In genomic region chr7:141009665-141010064, GRCm38 (mm10) we compare ENCODE assay signal across 11 mouse cellular contexts. TPM values are rescaled to one million over a fixed set of nuclear protein-coding genes. Genes with fewer than 3 reads are reported as not detected.
DNase-seq lines count a peak whose midpoint lies in the region; ATAC-seq and TF ChIP-seq lines count a peak whose summit lies in the region.
"Had no signal": no experiment of that assay in that cellular context is flagged by ENCODE, and none has a peak within 500 bp of the region (broad histone marks: within the 10 kb centered on the region; RNA-seq: fewer than 3 reads in every experiment).

No protein-coding gene starts in this region.

- in situ Hi-C loops in ES-E14 (cut with MboI; ENCODE audit: low sequenced_read_pairs in 2 of 2, unreplicated experiment in 2 of 2) = no loop called here

- peak overlapping the region; percentile 58 for H3K4me3 ChIP-seq in kidney, embryonic 16.5 days (ENCODE audit: low read length)
- peak overlapping the region; percentile 54; a peak in 3 of 4 replicates for H3K4me3 ChIP-seq in ES-E14 (ENCODE audit: insufficient read depth in 1 of 2, low read depth in 1 of 2, low read length in 2 of 2, poor library complexity in 1 of 2, severe bottlenecking in 1 of 2)
- peak overlapping the region; percentile 55 for H3K4me3 ChIP-seq in heart, embryonic 13.5 days
- H3K4me3 ChIP-seq in liver, embryonic 15.5 days (replicated peaks) = peak overlapping the region; percentile 51

- H3K4me2 ChIP-seq in kidney, embryonic 16.5 days (replicated peaks; ENCODE audit: low read depth, low read length) = peak overlapping the region; percentile 59
- peak overlapping the region; percentile 67 for H3K4me2 ChIP-seq in heart, embryonic 13.5 days
- peak overlapping the region; percentile 67 for H3K4me2 ChIP-seq in liver, embryonic 15.5 days

- no peaks in the 10 kb centered on the region for H3K9me3 ChIP-seq in kidney, embryonic 16.5 days (ENCODE audit: low read length)
- H3K9me3 ChIP-seq in ES-E14 (ENCODE audit: control insufficient read depth, insufficient read depth, low read depth, low read length) = no peaks in the 10 kb centered on the region
- no peaks in the 10 kb centered on the region for H3K9me3 ChIP-seq in heart, embryonic 13.5 days
- H3K9me3 ChIP-seq in liver, embryonic 15.5 days (replicated peaks) = no peaks in the 10 kb centered on the region

- intact Hi-C loops in gastrocnemius, postnatal 14 days (cut with DNase I; ENCODE audit: low total_unique reads) = loop anchor here (5.0 kb wide), 1 partner anchor 38 kb away; no protein-coding TSS in a partner anchor

- 0 out of 2 replicates have a peak overlapping the region, but pooled peaks have one; percentile 83 for H3K27ac ChIP-seq in kidney, embryonic 16.5 days (ENCODE audit: low read length)
- H3K27ac ChIP-seq in ES-E14 (ENCODE audit: insufficient read depth, low read depth, low read length, poor library complexity, severe bottlenecking) = peak overlapping the region; percentile 13; the same call in 1 of the 2 replicates
- no peak overlapping the region for H3K27ac ChIP-seq in heart, embryonic 13.5 days (replicated peaks)
- H3K27ac ChIP-seq in liver, embryonic 15.5 days (replicated peaks) = no peak overlapping the region

- ATAC-seq in kidney, embryonic 16.5 days (ENCODE audit: low FRiP score, low TSS enrichment) = no peak
- ATAC-seq in heart, embryonic 13.5 days (ENCODE audit: extremely low read depth, insufficient number of reproducible peaks, low FRiP score, low TSS enrichment) = no peak
- no peak for ATAC-seq in liver, embryonic 15.5 days (ENCODE audit: insufficient read depth)

- peak overlapping the region; percentile 71; the same call in 1 of the 2 replicates for H3K9ac ChIP-seq in kidney, embryonic 16.5 days (replicated peaks; ENCODE audit: low read length)
- peak overlapping the region; percentile 41; the same call in 1 of the 2 replicates for H3K9ac ChIP-seq in ES-E14 (ENCODE audit: insufficient read depth, low read depth, low read length, poor library complexity, severe bottlenecking)
- H3K9ac ChIP-seq in heart, embryonic 13.5 days = peak overlapping the region; percentile 76
- no peak overlapping the region for H3K9ac ChIP-seq in liver, embryonic 15.5 days

- peaks cover 26% of the 10 kb centered on the region for H3K4me1 ChIP-seq in kidney, embryonic 16.5 days (ENCODE audit: insufficient read depth, low read length)
- H3K4me1 ChIP-seq in ES-E14 (ENCODE audit: control insufficient read depth in 2 of 2, insufficient read depth in 2 of 2, low read length in 2 of 2, poor library complexity in 1 of 2) = peaks cover 7 to 19% of the 10 kb centered on the region in 2 experiments; a peak in 2 of 4 replicates
- H3K4me1 ChIP-seq in heart, embryonic 13.5 days = peaks cover 23% of the 10 kb centered on the region
- H3K4me1 ChIP-seq in liver, embryonic 15.5 days (replicated peaks) = peaks cover 49% of the 10 kb centered on the region

- DNase-seq in kidney, postnatal 25 days = no peak
- no peak for DNase-seq in ES-E14 (ENCODE audit: low read depth, low spot score)
- DNase-seq in ovary, postnatal 14 days (ENCODE audit: low spot score) = no peak
- no peak for DNase-seq in spleen, postnatal 14 days (ENCODE audit: low spot score in 2 of 2)
- no peak for DNase-seq in gastrocnemius, postnatal 14 days

- WGBS in kidney, embryonic 16.5 days = 84% methylated on average over 9 of the region's 9 CpGs
- WGBS in heart, embryonic 13.5 days = 74% methylated on average over 9 of the region's 9 CpGs
- WGBS in liver, embryonic 15.5 days (ENCODE audit: insufficient replicate concordance) = 67% methylated on average over 9 of the region's 9 CpGs

- H3K27me3 ChIP-seq in kidney, embryonic 16.5 days (ENCODE audit: insufficient read depth, low read length) = no peaks in the 10 kb centered on the region
- peaks cover 12% of the 10 kb centered on the region; the same call in 1 of the 2 replicates for H3K27me3 ChIP-seq in heart, embryonic 13.5 days (replicated peaks)
- H3K27me3 ChIP-seq in liver, embryonic 15.5 days = no peaks in the 10 kb centered on the region

- no peaks in the 10 kb centered on the region for H3K36me3 ChIP-seq in kidney, embryonic 16.5 days (ENCODE audit: insufficient read depth, low read length)
- no peaks in the 10 kb centered on the region for H3K36me3 ChIP-seq in ES-E14 (ENCODE audit: control insufficient read depth, insufficient read depth, low read length, poor library complexity, severe bottlenecking)
- no peaks in the 10 kb centered on the region for H3K36me3 ChIP-seq in heart, embryonic 13.5 days
- no peaks in the 10 kb centered on the region for H3K36me3 ChIP-seq in liver, embryonic 15.5 days (replicated peaks)

TF ChIP-seq in ES-E14, 5 proteins besides CTCF, POLR2A, EP300 and RAD21:
- TF ChIP-seq MAFK (IDR thresholded peaks at IDR 0.05; ENCODE audit: insufficient read depth, low read depth, low read length) = no peak
- TF ChIP-seq ZNF384 (IDR thresholded peaks at IDR 0.05; ENCODE audit: low read depth, low read length) = no peak
- TF ChIP-seq HCFC1 (IDR thresholded peaks at IDR 0.05; ENCODE audit: borderline replicate concordance, insufficient read depth, low read length) = no peak
- no peak for TF ChIP-seq ZC3H11A (IDR thresholded peaks at IDR 0.05; ENCODE audit: borderline replicate concordance, low read depth, low read length)
- TF ChIP-seq CHD2 (IDR thresholded peaks at IDR 0.05; ENCODE audit: low read depth, low read length) = no peak

RNA-seq across cellular contexts. Expression of gene Ifitm3, which starts 0.9 kb away (rescaled TPM):
- 210 and 234 TPM in 2 replicates for polyA plus RNA-seq in kidney, embryonic 16.5 days (2015; fragmentation: Nextera tagmentation; extraction: Ambion mirVana)
- total RNA-seq in ES-E14 (2012; rRNA removed) = 353 and 601 TPM in 2 replicates
- polyA plus RNA-seq in heart, embryonic 13.5 days (2015; fragmentation: Nextera tagmentation; extraction: Ambion mirVana) = 73.2 and 78.1 TPM in 2 replicates
- 84.9 and 98.1 TPM in 2 replicates for polyA plus RNA-seq in liver, embryonic 15.5 days (2015; fragmentation: Nextera tagmentation; extraction: Ambion mirVana)
- 10 to 100 TPM; 44.9 to 54.0 TPM for total RNA-seq in gastrocnemius, postnatal 14 days (2021)

RNA-seq across cellular contexts. Expression of gene Ifitm6, which starts 8.1 kb away (rescaled TPM):
- 0.94 and 1.5 TPM in 2 replicates for polyA plus RNA-seq in kidney, embryonic 16.5 days (2015; fragmentation: Nextera tagmentation; extraction: Ambion mirVana)
- total RNA-seq in ES-E14 (2012; rRNA removed) = 0.36 TPM in 1 of 2 replicates, not detected in the other
- polyA plus RNA-seq in heart, embryonic 13.5 days (2015; fragmentation: Nextera tagmentation; extraction: Ambion mirVana) = 0.24 and 0.31 TPM in 2 replicates
- polyA plus RNA-seq in liver, embryonic 15.5 days (2015; fragmentation: Nextera tagmentation; extraction: Ambion mirVana) = 23.2 and 25.7 TPM in 2 replicates
- not detected for total RNA-seq in gastrocnemius, postnatal 14 days (2021)
- total RNA-seq: layer of hippocampus, postnatal 25 days had no signal

RNA-seq across cellular contexts. Expression of gene Gm17387, which starts 19.3 kb away (rescaled TPM):
- polyA plus RNA-seq in kidney, embryonic 16.5 days (2015; fragmentation: Nextera tagmentation; extraction: Ambion mirVana) = not detected in 2 replicates
- total RNA-seq in ES-E14 (2012; rRNA removed) = not detected in 2 replicates
- not detected in 2 replicates for polyA plus RNA-seq in heart, embryonic 13.5 days (2015; fragmentation: Nextera tagmentation; extraction: Ambion mirVana)
- not detected in 2 replicates for polyA plus RNA-seq in liver, embryonic 15.5 days (2015; fragmentation: Nextera tagmentation; extraction: Ambion mirVana)
- total RNA-seq in gastrocnemius, postnatal 14 days (2021) = not detected
- total RNA-seq: layer of hippocampus, postnatal 25 days; monocyte, adult 5-6 weeks had no signal
- polyA plus RNA-seq: frontal cortex, adult 2 months had no signal

RNA-seq across cellular contexts. Expression of gene Ifitm1, which starts 42.6 kb away (rescaled TPM):
- 64.6 and 72.4 TPM in 2 replicates for polyA plus RNA-seq in kidney, embryonic 16.5 days (2015; fragmentation: Nextera tagmentation; extraction: Ambion mirVana)
- total RNA-seq in ES-E14 (2012; rRNA removed) = 274 and 585 TPM in 2 replicates
- polyA plus RNA-seq in heart, embryonic 13.5 days (2015; fragmentation: Nextera tagmentation; extraction: Ambion mirVana) = 9.7 and 15.9 TPM in 2 replicates
- 21.3 TPM in 2 replicates for polyA plus RNA-seq in liver, embryonic 15.5 days (2015; fragmentation: Nextera tagmentation; extraction: Ambion mirVana)
- total RNA-seq in gastrocnemius, postnatal 14 days (2021) = 1 to 10 TPM; 1.3 to 1.4 TPM

RNA-seq across cellular contexts. Expression of gene B4galnt4, which starts 51.2 kb away (rescaled TPM):
- polyA plus RNA-seq in kidney, embryonic 16.5 days (2015; fragmentation: Nextera tagmentation; extraction: Ambion mirVana) = 13.2 and 13.9 TPM in 2 replicates
- total RNA-seq in ES-E14 (2012; rRNA removed) = 31.1 and 78.3 TPM in 2 replicates
- 1.6 and 2.7 TPM in 2 replicates for polyA plus RNA-seq in heart, embryonic 13.5 days (2015; fragmentation: Nextera tagmentation; extraction: Ambion mirVana)
- 0.45 and 0.46 TPM in 2 replicates for polyA plus RNA-seq in liver, embryonic 15.5 days (2015; fragmentation: Nextera tagmentation; extraction: Ambion mirVana)
- total RNA-seq in gastrocnemius, postnatal 14 days (2021) = under 1 TPM in 1 of 2 experiments, not detected in 1; 0.23 TPM

Comparison
In these comparisons a context has a peak if more than half of its experiments do, and no peak if none do; other contexts are left out.
1. H3K27ac ChIP-seq: peak in kidney, embryonic 16.5 days (single experiment) and ES-E14 (single experiment); none in heart, embryonic 13.5 days (single experiment) and liver, embryonic 15.5 days (single experiment).
2. Peak in every context shown above with its lines, with median percentiles within 50 percentile points of each other: H3K4me2 ChIP-seq and H3K4me3 ChIP-seq.